Mouse (Mus musculus) myocyte (in vitro differentiated cells): ENCODE measurements at regions not wholly inside any gene's neighbourhood (a gene's known extent, or its start where the extent isn't known, plus 50 kb on each side); places are given as distances from the start of the nearest gene placed in this dataset.

Experiments used
- H3K27me3 ChIP-seq: one replicate; pipeline ENCODE4 v1.6.1; 2011; ENCODE audit not compliant: control insufficient read depth, insufficient read depth, insufficient read length
- H3K36me3 ChIP-seq: one replicate; pipeline ENCODE4 v1.6.1; 2011; ENCODE audit not compliant: control insufficient read depth, insufficient read depth
- H3K4me2 ChIP-seq: one replicate; pipeline ENCODE4 v1.6.1; 2011; ENCODE audit warnings: low read depth, control low read depth
- H3K4me3 ChIP-seq: one replicate; pipeline ENCODE4 v1.5.1; 2011; ENCODE audit warnings: mild to moderate bottlenecking, control low read depth, moderate library complexity
- H3K79me2 ChIP-seq: one replicate; pipeline ENCODE4 v1.6.1; 2011; ENCODE audit not compliant: control insufficient read depth, insufficient read depth
- H3ac ChIP-seq: one replicate; pipeline ENCODE4 v1.6.1; 2011; ENCODE audit not compliant: control insufficient read depth, insufficient read length
- CEBPB ChIP-seq: IDR thresholded peaks from 2 replicates; pipeline ENCODE4 v1.6.1; 2011; ENCODE audit warnings: mild to moderate bottlenecking, moderate library complexity; ENCODE audit not compliant: poor library complexity, insufficient read depth, severe bottlenecking
- E2F4 ChIP-seq: IDR thresholded peaks from one replicate; pipeline ENCODE4 v1.6.1; 2011; ENCODE audit warnings: mild to moderate bottlenecking, control low read depth, moderate library complexity; ENCODE audit not compliant: insufficient read depth
- MAX ChIP-seq: IDR thresholded peaks from one replicate; pipeline ENCODE4 v1.6.1; 2011; ENCODE audit warnings: low read depth, mild to moderate bottlenecking, control low read depth
- MYOD1 ChIP-seq, 3 experiments: IDR thresholded peaks; one replicate each; pipeline ENCODE4 v1.6.1; 2011; ENCODE audit warnings: control low read depth in 2 of 3, low read depth in 2 of 3, mild to moderate bottlenecking in 2 of 3, moderate library complexity in 1 of 3; ENCODE audit not compliant: insufficient read length in 2 of 3, control insufficient read depth in 1 of 3
- MYOG ChIP-seq, 3 experiments: IDR thresholded peaks; one replicate each; pipeline ENCODE4 v1.6.1; 2011; ENCODE audit warnings: control low read depth in 2 of 3, low read depth in 2 of 3, mild to moderate bottlenecking in 2 of 3; ENCODE audit not compliant: insufficient read length in 2 of 3, control insufficient read depth in 1 of 3, insufficient read depth in 1 of 3
- POLR2A ChIP-seq: IDR thresholded peaks from one replicate; pipeline ENCODE4 v1.6.1; 2011; ENCODE audit warnings: low read depth, mild to moderate bottlenecking, control low read depth, moderate library complexity; ENCODE audit not compliant: insufficient read length
- POLR2AphosphoS2 ChIP-seq: IDR thresholded peaks from one replicate; pipeline ENCODE4 v1.6.1; 2011; ENCODE audit warnings: low read depth, control low read depth; ENCODE audit not compliant: insufficient read length
- REST ChIP-seq: IDR thresholded peaks from one replicate; pipeline ENCODE4 v1.6.1; 2011; ENCODE audit warnings: mild to moderate bottlenecking, control low read depth, moderate library complexity; ENCODE audit not compliant: insufficient read depth, insufficient read length
- SRF ChIP-seq: IDR thresholded peaks from one replicate; pipeline ENCODE4 v1.6.1; 2011; ENCODE audit warnings: low read depth; ENCODE audit not compliant: control insufficient read depth, insufficient read length
- TCF12 ChIP-seq: IDR thresholded peaks from one replicate; pipeline ENCODE4 v1.6.1; 2011; ENCODE audit warnings: mild to moderate bottlenecking, control low read depth; ENCODE audit not compliant: poor library complexity, insufficient read depth, severe bottlenecking
- TCF3 ChIP-seq: IDR thresholded peaks from one replicate; pipeline ENCODE4 v1.6.1; 2011; ENCODE audit warnings: low read depth, control low read depth; ENCODE audit not compliant: insufficient read length
- USF1 ChIP-seq: IDR thresholded peaks from one replicate; pipeline ENCODE4 v1.6.1; 2011; ENCODE audit warnings: low read depth, mild to moderate bottlenecking, control low read depth, moderate library complexity

GRCm38 (mm10) chr11:41433846-41434245 is 566.8 kb downstream of the Gabrg2 start:
- H3K36me3 ChIP-seq: no peaks in the 10 kb centered on the region
- TF ChIP-seq MYOG (IDR thresholded peaks at IDR 0.05; ENCODE audit: control insufficient read depth in 1 of 3, insufficient read depth in 1 of 3, insufficient read length in 2 of 3, low read depth in 2 of 3): no peak
- TF ChIP-seq USF1: no peak
- no peak for TF ChIP-seq CEBPB
- TF ChIP-seq E2F4: no peak
- no peak for TF ChIP-seq REST
- TF ChIP-seq MYOD1 (IDR thresholded peaks at IDR 0.05; ENCODE audit: control insufficient read depth in 1 of 3, insufficient read length in 2 of 3, low read depth in 2 of 3): no peak
- TF ChIP-seq POLR2AphosphoS2: no peak
- no peak for TF ChIP-seq SRF
- no peak for TF ChIP-seq POLR2A
- TF ChIP-seq TCF3: no peak
- TF ChIP-seq TCF12: no peak
- TF ChIP-seq MAX: no peak
- H3ac ChIP-seq: no peak overlapping the region

DNA sequence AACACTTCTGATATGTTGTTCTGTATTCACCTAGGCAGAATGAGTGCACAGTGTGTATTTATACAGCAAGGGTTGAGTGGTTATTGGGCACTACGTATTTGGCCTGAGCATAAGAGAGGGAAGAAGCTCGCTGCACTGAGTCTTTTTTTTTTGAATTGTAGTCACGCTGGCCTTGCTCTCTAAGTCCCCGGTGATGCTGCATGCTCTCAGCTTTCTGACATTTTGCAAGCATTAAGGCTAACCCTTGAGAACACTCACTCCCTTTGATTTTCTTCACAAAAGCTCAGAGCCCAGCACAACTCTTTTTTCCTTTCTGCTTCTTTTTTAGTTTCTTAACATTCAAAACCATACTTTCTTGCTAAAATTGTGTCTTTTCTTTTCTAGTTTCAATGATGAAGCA is 575.1 kb downstream of the Gabrg2 start:
- H3ac ChIP-seq: no peak overlapping the region
- H3K27me3 ChIP-seq: no peaks in the 10 kb centered on the region
- H3K79me2 ChIP-seq: no peaks in the 10 kb centered on the region
- TF ChIP-seq CEBPB (no peak), POLR2A (no peak), REST (no peak), USF1 (no peak), MYOG (IDR thresholded peaks at IDR 0.05; ENCODE audit: control insufficient read depth in 1 of 3, insufficient read depth in 1 of 3, insufficient read length in 2 of 3, low read depth in 2 of 3) (no peak), TCF12 (no peak), TCF3 (no peak), E2F4 (no peak), SRF (no peak), MYOD1 (IDR thresholded peaks at IDR 0.05; ENCODE audit: control insufficient read depth in 1 of 3, insufficient read length in 2 of 3, low read depth in 2 of 3) (no peak), MAX (no peak), POLR2AphosphoS2 (no peak)
- no peaks in the 10 kb centered on the region for H3K36me3 ChIP-seq
- H3K4me2 ChIP-seq: no peak overlapping the region
- no peak overlapping the region for H3K4me3 ChIP-seq

More at GRCm38 (mm10) chr11:41433846-41434245, 566.8 kb downstream of the Gabrg2 start:
- H3K27me3 ChIP-seq: no peaks in the 10 kb centered on the region
- no peaks in the 10 kb centered on the region for H3K79me2 ChIP-seq
- H3K4me2 ChIP-seq: no peak overlapping the region
- H3K4me3 ChIP-seq: no peak overlapping the region
